Mouse (Mus musculus) stomach, embryonic 14.5 days (tissue): ENCODE results near the gene Zfp963. TPM values are rescaled to one million over a fixed set of nuclear protein-coding genes. Genes with fewer than 3 reads are reported as not detected.

Experiments used
- ATAC-seq: fragments of 200-750 bp; cut with Nextera tagmentation; 2 replicates; pipeline ENCODE4 v1.8.0; 2017; ENCODE audit warnings: low read depth, moderate TSS enrichment; ENCODE audit not compliant: insufficient number of reproducible peaks, insufficient read depth, low FRiP score
- H3K27ac ChIP-seq: fragments of 300-500 bp; sonication (generic); 2 replicates; pipeline ENCODE4 v1.5.1; 2014; ENCODE audit warnings: mild to moderate bottlenecking, low read length, moderate library complexity, mixed read lengths
- H3K27me3 ChIP-seq: fragments of 300-500 bp; sonication (generic); 2 replicates; pipeline ENCODE4 v1.6.1; 2014; ENCODE audit warnings: low read length, control low read depth, mixed read lengths; ENCODE audit not compliant: control insufficient read depth, insufficient read depth
- H3K36me3 ChIP-seq: fragments of 300-500 bp; sonication (generic); 2 replicates; pipeline ENCODE4 v1.6.1; 2014; ENCODE audit warnings: mild to moderate bottlenecking, control low read depth, low read length, moderate library complexity, mixed read lengths; ENCODE audit not compliant: control insufficient read depth, insufficient read depth
- H3K4me1 ChIP-seq: fragments of 300-500 bp; sonication (generic); 2 replicates; pipeline ENCODE4 v1.6.1; 2014; ENCODE audit warnings: low read length, control low read depth, mixed read lengths; ENCODE audit not compliant: control insufficient read depth, insufficient read depth
- H3K4me2 ChIP-seq: fragments of 300-500 bp; sonication (generic); replicated peaks from 2 replicates; pipeline ENCODE4 v1.6.1; 2014; ENCODE audit warnings: low read depth, low read length, control low read depth
- H3K4me3 ChIP-seq: fragments of 300-500 bp; sonication (generic); 2 replicates; pipeline ENCODE4 v1.5.1; 2014; ENCODE audit warnings: low read depth, low read length, control low read depth
- H3K9ac ChIP-seq: fragments of 300-500 bp; sonication (generic); replicated peaks from 2 replicates; pipeline ENCODE4 v1.6.1; 2014; ENCODE audit warnings: low read depth, mild to moderate bottlenecking, control low read depth, low read length, moderate library complexity, mixed read lengths
- H3K9me3 ChIP-seq: fragments of 300-500 bp; sonication (generic); 2 replicates; pipeline ENCODE4 v1.6.1; 2016; ENCODE audit warnings: low read depth, low read length, control low read depth; ENCODE audit not compliant: control insufficient read depth
- WGBS: fragments of 180-500 bp; shearing (Covaris S2); extraction: QIAGEN DNeasy Blood & Tissue Kit; methylation state at CpG from one replicate; pipeline ENCODE4 v1.1.7; 2014; 5-methylcytosine and 5-hydroxymethylcytosine counted together
- polyA plus RNA-seq: library from polyadenylated mRNA; unstranded; fragments of >200 nt; fragmentation: Nextera tagmentation; extraction: Ambion mirVana; gene quantifications from 2 replicates; pipeline ENCODE4 v1.2.1, GENCODE M21; 2014

Gene Zfp963
- polyA plus RNA-seq, 1 experiment from 2014 or later, result 6.1 TPM

DNA sequence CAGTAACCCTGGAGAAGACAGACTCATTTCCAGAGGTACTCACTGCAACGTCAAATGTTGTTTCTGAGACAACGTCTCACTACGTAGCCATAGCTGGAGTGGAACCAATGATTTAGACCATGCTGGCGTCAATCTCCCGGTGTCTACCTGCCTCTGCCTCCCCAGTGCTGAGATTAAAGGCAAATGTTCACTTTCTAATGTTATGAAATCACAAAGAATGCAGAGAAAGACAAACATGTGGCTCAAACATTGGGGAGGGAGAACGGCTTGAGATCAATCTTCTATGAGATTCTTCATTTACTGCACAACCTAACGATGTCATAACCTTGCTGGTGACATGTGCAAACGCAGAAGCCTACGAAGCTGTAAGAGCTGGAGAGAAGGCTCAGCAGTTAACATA, 21.5 kb upstream of the Zfp963 start:
- Histone ChIP-seq H3K4me3 (no peak overlapping the region), H3K9ac (no peak overlapping the region), H3K4me2 (no peak overlapping the region), H3K36me3 (peaks cover 32% of the 10 kb centered on the region), H3K9me3 (peaks cover 9% of the 10 kb centered on the region; the same call in 1 of the 2 replicates), H3K4me1 (peaks cover 6% of the 10 kb centered on the region; the same call in 1 of the 2 replicates), H3K27me3 (no peaks in the 10 kb centered on the region), H3K27ac (no peak overlapping the region)
- 82% methylated on average over 9 of the region's 9 CpGs for WGBS
- no peak for ATAC-seq

DNA sequence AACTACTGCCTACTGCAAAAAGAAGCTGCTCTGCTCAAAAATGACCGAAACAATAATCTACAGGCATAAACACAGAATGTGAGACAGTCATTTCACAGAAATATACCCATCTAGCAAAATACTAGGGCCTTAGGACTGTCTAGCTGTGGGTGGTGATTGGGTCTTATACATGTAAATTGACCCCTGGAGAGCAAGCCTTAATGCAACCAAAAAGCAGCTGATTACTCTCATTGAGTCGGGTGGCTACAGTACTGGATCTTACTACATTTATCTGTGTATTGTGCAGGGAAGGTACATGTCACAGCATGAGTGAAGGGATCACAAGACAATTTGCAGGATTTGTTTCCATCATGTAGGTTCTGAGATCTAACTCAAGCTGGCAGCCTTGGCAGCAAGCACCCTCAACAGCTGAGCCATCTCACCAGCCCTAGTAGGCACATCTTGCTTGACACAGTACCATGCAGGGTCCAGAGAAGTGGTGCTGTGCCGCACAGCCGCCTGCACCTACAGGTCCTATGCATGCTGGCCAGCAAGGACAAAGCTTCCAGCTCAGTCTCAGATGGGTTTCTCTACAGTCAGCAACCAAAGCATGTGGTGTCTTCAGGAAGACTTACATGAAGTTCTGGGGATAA, 12.2 kb upstream of the Zfp963 start:
- H3K36me3 ChIP-seq, result peaks cover 45% of the 10 kb centered on the region
- H3K4me3 ChIP-seq, result no peak overlapping the region
- no peak overlapping the region for H3K27ac ChIP-seq
- no peak overlapping the region for H3K4me2 ChIP-seq
- H3K9me3 ChIP-seq, result peaks cover 11% of the 10 kb centered on the region; the same call in 1 of the 2 replicates
- WGBS, result 88% methylated on average over 4 of the region's 4 CpGs
- ATAC-seq, result no peak
- no peaks in the 10 kb centered on the region for H3K4me1 ChIP-seq
- no peak overlapping the region for H3K9ac ChIP-seq
- no peaks in the 10 kb centered on the region for H3K27me3 ChIP-seq

DNA sequence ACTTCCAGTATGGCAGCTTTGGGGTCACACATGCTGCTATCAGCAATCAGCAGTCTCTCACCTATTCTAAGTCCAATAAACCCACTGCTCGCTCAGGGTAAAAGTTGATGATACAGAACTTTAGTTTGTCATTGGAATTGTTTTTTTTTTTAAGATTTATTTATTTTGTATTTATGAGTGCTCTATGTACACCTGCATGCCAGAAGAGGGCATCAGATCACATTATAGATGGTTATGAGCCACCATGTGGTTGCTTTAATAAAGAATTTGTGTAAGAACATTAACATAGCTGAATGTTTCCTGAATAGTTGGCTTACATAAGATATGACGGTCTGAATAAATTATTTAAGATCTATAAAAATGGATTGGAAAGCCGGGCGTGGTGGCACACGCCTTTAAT, 8.5 kb upstream of the Zfp963 start:
- H3K9ac ChIP-seq, result no peak overlapping the region
- 95% methylated on average over 5 of the region's 5 CpGs for WGBS
- H3K27me3 ChIP-seq, result no peaks in the 10 kb centered on the region
- no peaks in the 10 kb centered on the region for H3K9me3 ChIP-seq
- ATAC-seq, result no peak
- H3K4me1 ChIP-seq, result no peaks in the 10 kb centered on the region
- peaks cover 23% of the 10 kb centered on the region for H3K36me3 ChIP-seq
- H3K4me2 ChIP-seq, result no peak overlapping the region
- no peak overlapping the region for H3K27ac ChIP-seq
- H3K4me3 ChIP-seq, result no peak overlapping the region

DNA sequence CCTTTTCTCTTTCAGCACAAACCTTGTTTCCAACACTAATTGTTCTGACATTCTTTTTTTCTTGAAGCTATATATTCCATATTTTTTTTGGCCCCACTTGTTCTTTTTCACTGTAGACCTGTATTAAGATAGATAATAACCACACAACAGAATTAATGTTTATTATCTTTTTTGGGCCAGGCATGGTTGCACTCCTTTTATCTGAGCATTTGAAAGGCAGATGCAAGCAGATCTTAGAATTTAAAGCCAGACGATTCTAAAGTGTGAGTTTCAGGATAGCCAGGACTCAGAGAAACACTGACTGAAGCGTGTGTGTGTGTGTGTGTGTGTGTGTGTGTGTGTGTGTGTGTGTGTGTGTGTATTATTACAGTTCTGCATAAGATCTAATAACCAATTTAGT, 2.7 kb upstream of the Zfp963 start:
- no peak overlapping the region for H3K27ac ChIP-seq
- 90% methylated on average over 2 of the region's 2 CpGs for WGBS
- H3K9ac ChIP-seq, result no peak overlapping the region
- no peak overlapping the region for H3K4me3 ChIP-seq
- peaks cover 8% of the 10 kb centered on the region; the same call in 1 of the 2 replicates for H3K4me1 ChIP-seq
- no peaks in the 10 kb centered on the region for H3K27me3 ChIP-seq
- no peak for ATAC-seq
- H3K4me2 ChIP-seq, result no peak overlapping the region
- peaks cover 15% of the 10 kb centered on the region for H3K36me3 ChIP-seq
- H3K9me3 ChIP-seq, result no peaks in the 10 kb centered on the region

DNA sequence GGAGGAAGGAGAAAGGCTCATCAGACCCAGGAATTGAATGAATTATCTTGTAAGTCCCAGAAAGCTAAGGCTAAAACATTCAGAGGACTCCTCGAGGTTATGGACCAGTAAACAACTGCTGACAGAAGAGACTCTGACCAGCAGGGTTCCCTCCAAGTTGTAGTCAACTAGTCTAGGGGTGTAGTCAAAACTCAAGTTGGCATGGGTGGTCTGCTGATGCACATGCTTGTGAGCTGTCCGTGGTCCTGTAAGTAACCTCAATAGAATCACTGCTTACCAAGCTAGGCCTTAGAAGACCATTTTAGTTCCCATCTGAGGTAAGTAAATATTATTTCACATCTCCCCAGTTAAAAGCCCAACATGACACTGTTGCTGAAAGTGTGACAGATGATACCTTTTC, 8.5 kb downstream of the Zfp963 start:
- 82% methylated on average over 2 of the region's 2 CpGs for WGBS
- Histone ChIP-seq H3K9ac (no peak overlapping the region), H3K4me2 (no peak overlapping the region), H3K9me3 (no peaks in the 10 kb centered on the region), H3K4me3 (no peak overlapping the region), H3K36me3 (peaks cover 9% of the 10 kb centered on the region), H3K27me3 (no peaks in the 10 kb centered on the region), H3K4me1 (no peaks in the 10 kb centered on the region), H3K27ac (no peak overlapping the region)
- no peak for ATAC-seq

DNA sequence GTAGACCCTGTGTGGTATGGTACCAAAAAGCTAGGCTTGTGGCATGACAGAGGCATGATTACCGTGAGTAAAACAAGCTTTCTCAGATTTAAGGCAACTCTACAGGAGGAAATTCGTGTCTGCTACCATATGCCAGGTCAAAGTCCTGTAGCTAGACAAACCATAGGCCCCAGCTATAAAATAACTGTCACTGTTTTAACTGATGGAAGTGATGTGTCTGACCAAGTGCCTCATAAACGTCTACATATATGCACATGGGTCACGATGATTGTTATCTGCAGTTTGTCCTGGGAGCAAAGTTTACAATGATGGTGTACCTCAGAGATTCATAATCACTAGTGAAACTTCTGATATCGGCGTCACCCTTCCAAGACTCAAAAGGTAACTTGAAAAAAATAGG, 9.0 kb downstream of the Zfp963 start:
- no peaks in the 10 kb centered on the region for H3K4me1 ChIP-seq
- H3K36me3 ChIP-seq, result peaks cover 9% of the 10 kb centered on the region
- H3K4me2 ChIP-seq, result no peak overlapping the region
- H3K9me3 ChIP-seq, result no peaks in the 10 kb centered on the region
- no peaks in the 10 kb centered on the region for H3K27me3 ChIP-seq
- WGBS, result 85% methylated on average over 6 of the region's 6 CpGs
- no peak overlapping the region for H3K9ac ChIP-seq
- H3K4me3 ChIP-seq, result no peak overlapping the region
- no peak for ATAC-seq
- no peak overlapping the region for H3K27ac ChIP-seq

DNA sequence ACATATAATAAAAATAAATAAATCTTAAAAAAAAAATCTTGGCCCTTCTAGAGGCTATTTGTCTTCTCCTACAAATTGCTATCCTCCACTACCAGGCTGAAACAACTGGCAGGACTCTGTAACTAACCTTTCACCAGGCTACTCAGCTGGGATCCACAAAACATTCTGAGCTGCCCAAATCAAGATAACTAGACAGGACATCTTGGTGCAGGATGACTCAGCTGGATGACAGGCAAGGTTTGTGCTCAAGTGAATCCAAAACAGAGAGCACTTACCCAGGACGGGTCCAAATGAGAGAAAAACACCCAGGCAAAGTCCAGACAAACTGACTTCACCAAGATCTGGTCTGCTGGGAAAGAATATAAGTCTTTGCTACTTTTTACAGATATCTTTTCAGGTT, 14.3 kb downstream of the Zfp963 start:
- WGBS, result 69% methylated on average over 1 of the region's 1 CpGs
- Histone ChIP-seq H3K4me2 (no peak overlapping the region), H3K4me3 (no peak overlapping the region), H3K9me3 (no peaks in the 10 kb centered on the region), H3K4me1 (no peaks in the 10 kb centered on the region), H3K36me3 (no peaks in the 10 kb centered on the region), H3K9ac (no peak overlapping the region), H3K27me3 (no peaks in the 10 kb centered on the region), H3K27ac (no peak overlapping the region)
- no peak for ATAC-seq

DNA sequence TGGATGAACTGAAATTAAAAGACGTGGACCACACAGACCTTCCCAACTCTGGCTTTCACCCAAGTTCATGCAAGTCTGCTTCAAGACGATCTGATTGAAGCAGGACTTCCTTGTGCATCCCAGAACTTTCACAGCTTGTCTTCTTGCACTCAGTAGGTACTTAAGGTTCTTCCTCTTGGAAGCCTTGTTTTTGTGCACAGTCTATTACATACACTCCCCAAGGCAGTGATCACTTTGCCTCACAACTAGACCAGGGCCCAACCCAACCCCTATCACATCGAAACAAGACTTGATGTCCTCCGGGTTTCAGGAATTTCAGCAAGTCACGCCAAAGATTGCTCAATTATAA, 32.6 kb downstream of the Zfp963 start:
- H3K36me3 ChIP-seq, result no peaks in the 10 kb centered on the region
- no peak for ATAC-seq
- 41% methylated on average over 5 of the region's 5 CpGs for WGBS
- H3K4me2 ChIP-seq, result peak overlapping the region; percentile 49
- no peak overlapping the region for H3K9ac ChIP-seq
- H3K27me3 ChIP-seq, result no peaks in the 10 kb centered on the region
- H3K27ac ChIP-seq, result peak overlapping the region; percentile 62; the same call in 1 of the 2 replicates
- peaks cover 10% of the 10 kb centered on the region for H3K4me1 ChIP-seq
- peak overlapping the region; percentile 87 for H3K4me3 ChIP-seq
- no peaks in the 10 kb centered on the region for H3K9me3 ChIP-seq
